Mouse (Mus musculus) megakaryocyte, adult 5-6 weeks (primary cell): ENCODE data around the gene Anp32a. TPM values are rescaled to one million over a fixed set of nuclear protein-coding genes. Genes with fewer than 3 reads are reported as not detected.

Experiments used
- ATAC-seq: 2 replicates; pipeline ENCODE4 v1.8.0; 2016; ENCODE audit warnings: mild to moderate bottlenecking, inconsistent platforms; ENCODE audit not compliant: poor library complexity, severe bottlenecking
- total RNA-seq, 2 experiments: library from RNA; stranded (forward) in 1 of 2; stranded (reverse) in 1 of 2; fragments of 153-499, 151-499 nt in 1 of 2; fragments of 221-1000, 200-1000 nt in 1 of 2; gene quantifications; 2 replicates each; pipeline versions ENCODE4 v1.2.3 to v1.2.4; 2015 to 2017

The Anp32a gene
- total RNA-seq, 2 experiments from 2014 or later: 257 to 587 TPM

DNA sequence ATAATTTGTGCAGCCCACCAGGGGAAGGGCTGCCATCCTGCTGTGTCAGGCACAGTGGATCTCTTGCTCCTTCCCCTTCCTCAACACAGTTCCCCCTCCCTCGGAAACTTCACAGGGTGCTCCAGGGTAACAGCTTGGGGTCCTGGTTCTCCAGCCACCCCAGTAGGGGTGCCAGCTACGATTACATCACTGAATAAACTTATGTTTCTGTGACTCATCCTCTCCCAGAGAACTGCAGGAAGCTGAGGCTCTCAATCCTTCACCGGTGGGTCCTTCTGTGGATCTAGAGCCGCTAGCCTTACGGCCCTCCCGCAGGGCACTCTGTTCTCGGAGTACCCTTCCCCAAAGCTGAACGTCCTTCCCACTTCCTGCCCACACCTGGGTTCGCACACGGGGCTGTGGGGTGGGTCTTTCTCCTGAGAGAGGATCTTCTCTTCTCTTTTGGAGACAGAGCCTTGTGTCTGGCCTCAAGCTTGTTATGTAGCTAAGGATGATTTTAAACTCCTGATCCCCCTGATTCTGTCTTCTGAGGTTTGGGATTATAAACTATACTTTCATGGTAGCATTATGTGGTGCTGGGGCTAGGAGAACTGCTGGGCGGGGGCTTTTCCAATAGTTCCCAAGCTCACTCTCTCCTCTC is 59.6 kb downstream of the Anp32a start:
- no peak for ATAC-seq

GRCm38 (mm10) chr9:62401589-62401988 is 60.5 kb downstream of the Anp32a start:
- ATAC-seq: no peak

GRCm38 (mm10) chr9:62406423-62407013 is 65.4 kb downstream of the Anp32a start:
- ATAC-seq: 0 out of 2 replicates have a peak, but pooled peaks have one; percentile 27

GRCm38 (mm10) chr9:62407357-62408146 is 66.5 kb downstream of the Anp32a start:
- no peak for ATAC-seq

DNA sequence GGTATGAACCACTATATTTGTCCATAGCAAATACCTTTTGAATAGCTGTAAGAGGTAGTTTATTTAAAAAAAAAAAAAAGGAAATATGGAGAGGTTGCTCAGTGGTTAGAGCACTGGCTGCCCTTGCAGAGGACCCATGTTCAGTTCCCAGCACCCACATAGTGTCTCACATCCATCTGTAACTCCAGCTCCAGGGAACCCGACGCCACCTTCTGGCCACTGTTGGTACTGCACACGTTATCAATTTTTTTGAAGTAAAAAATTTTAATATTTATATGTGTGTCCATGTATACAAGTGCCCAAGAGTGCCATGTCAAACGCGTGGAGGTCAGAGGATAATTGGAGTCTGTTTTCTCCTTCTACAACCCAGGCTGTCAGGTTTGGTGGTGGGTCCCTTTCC is 77.6 kb downstream of the Anp32a start:
- ATAC-seq: no peak

GRCm38 (mm10) chr9:62420261-62420917 is 79.3 kb downstream of the Anp32a start:
- ATAC-seq: no peak

DNA sequence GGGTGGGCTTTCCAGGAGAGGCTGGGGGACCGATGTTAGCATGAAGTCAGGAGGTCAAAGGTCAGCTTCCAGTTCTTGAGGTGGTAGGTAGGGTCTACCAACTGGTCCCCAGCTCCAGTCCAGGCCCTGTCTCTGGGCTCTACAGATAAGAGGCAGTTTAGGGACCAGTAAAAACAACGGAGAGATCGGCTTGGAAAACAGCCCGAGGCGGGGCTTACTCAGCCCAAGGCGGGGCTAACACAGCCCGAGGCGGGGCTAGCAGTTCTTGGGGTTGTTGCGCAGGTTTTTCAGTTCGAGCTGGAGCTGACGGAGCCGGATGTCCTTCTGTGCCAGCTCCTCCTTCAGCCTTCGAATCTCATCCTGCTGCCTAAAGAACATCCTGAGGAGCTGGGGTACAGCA is 79.9 kb downstream of the Anp32a start:
- peak; percentile 93 for ATAC-seq

DNA sequence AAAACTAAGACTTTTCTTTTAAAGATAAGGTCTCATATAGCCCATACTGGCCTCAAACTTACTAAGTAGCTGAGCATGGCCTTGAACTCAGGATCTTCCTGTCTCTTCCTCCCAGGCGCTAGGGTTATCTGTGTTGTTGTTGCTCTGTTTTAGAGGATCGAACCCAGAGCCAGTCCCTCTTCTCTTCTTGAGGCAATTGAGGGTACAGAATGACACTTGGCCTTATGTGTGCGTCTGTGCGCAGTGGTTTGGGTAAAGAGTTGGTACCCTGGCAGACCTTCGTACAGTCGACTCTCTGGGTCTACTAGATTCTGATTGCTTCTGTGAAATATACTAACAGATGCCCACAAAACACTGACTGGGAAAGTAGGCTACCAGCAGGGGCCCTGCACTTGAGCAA is 80.8 kb downstream of the Anp32a start:
- ATAC-seq: no peak

DNA sequence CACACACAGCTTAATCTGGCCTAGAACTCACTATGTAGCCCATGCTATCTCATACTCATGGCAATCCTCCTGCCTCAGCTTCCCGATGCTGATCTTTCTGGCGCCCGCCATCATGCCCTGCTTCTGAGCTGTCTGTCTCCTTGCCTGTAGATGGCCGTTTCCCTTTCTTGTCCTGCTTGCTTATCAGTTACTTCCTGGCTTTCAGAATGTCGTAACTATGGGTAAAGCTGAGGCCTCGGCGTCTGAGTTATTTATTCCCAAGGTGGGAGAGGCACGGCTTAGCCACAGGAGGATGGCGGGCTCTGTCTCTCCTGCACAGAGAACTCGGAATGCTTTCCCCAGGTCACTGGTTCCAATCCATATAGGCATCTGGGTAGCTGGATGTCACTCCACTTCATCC is 81.8 kb downstream of the Anp32a start:
- ATAC-seq: no peak

DNA sequence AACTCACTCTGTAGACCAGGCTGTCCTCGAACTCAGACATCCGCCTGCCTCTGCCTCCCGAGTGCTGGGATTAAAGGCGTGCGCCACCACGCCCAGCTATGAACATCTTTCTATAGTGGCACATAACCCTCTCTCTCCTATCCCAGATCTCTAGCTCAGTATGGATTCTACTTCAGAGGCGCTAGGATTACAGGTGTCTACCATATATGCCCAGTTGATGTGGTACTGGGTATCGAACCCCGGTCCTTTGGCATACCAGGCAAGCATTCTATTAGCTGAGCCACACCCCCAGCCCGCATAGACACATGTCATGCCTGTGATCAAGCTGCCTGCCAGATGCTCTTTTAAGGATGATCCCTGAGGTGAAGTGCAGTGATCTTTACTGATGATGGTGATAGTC is 82.8 kb downstream of the Anp32a start:
- no peak for ATAC-seq

- ATAC-seq: no peak
Observed at GRCm38 (mm10) chr9:62425265-62425664, 84.2 kb downstream of the Anp32a start.

GRCm38 (mm10) chr9:62426021-62426420 is 84.9 kb downstream of the Anp32a start:
- no peak for ATAC-seq

DNA sequence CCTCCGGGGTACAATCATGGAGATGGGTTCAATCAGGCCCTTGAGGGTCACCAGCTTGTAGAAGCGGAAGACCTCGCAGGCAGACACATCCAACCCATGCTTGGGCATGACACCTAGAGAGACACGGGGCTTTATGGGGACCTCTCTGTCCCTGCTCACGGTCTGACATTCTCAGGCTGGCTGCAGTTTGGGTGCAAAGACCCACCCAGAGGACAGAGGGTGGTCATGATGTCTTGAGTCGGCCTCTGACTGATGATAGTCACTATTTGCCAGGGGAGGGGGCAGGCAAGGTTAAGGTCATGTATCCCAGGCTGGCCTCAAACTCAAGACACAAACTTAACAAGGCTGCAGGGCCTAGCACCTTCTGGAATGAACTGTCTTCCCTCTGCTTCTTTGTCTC is 85.4 kb downstream of the Anp32a start:
- no peak for ATAC-seq

- ATAC-seq: no peak
Observed at GRCm38 (mm10) chr9:62427010-62427409, 85.9 kb downstream of the Anp32a start.

Other genes with a start within 250 kb of the Anp32a start
- gene Glce, start 218.6 kb upstream of the Anp32a start, total RNA-seq (2015): 7.6 and 8.5 TPM in 2 replicates
- 8.4 and 9.5 TPM in 2 replicates for gene Glce, start 218.6 kb upstream of the Anp32a start, total RNA-seq (2017)
- gene Spesp1, start 59.1 kb upstream of the Anp32a start, total RNA-seq (2015): not detected in 2 replicates
- gene Spesp1, start 59.1 kb upstream of the Anp32a start, total RNA-seq (2017): not detected in 2 replicates
- 0.11 and 0.18 TPM in 2 replicates for gene Coro2b, start 195.8 kb downstream of the Anp32a start, total RNA-seq (2015)
- gene Coro2b, start 195.8 kb downstream of the Anp32a start, total RNA-seq (2017): 0.22 TPM in 1 of 2 replicates, not detected in the other